Mouse (Mus musculus) testis, adult 2 months (tissue): ENCODE measurements around the gene Prr5l.

Experiments
- CTCF ChIP-seq: fragments of 200-500 bp; IDR thresholded peaks from 2 replicates; pipeline ENCODE4 v1.5.1; 2012; ENCODE audit warnings: low read depth, mild to moderate bottlenecking, inconsistent platforms, low read length, moderate library complexity; ENCODE audit not compliant: control insufficient read depth, insufficient read depth, insufficient replicate concordance
- POLR2A ChIP-seq: fragments of 200-500 bp; IDR thresholded peaks from 2 replicates; pipeline ENCODE4 v1.6.1; 2012; ENCODE audit warnings: low read depth, mild to moderate bottlenecking, inconsistent platforms, low read length, moderate library complexity; ENCODE audit not compliant: control insufficient read depth

DNA sequence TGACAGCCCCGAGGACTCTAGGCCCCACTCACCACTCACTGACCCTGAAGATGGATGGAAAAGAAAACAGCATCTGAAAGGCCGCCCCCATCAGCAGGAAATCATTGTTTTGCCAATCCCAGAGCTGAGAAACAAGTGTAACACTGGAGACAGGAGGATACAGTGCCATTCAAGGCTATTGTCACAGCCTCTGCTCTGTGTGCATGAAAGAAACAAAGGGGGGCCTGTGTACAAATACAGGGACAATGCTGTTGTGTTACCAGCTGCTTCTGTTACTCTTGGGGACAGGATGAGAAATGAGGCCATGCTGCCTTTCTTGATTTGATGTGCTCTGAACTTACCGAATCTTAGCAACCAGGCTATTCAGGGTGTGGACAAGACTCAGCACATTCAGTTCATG, at the start of gene Prr5l:
- TF ChIP-seq CTCF, result no peak
- TF ChIP-seq POLR2A, result no peak
